Mouse (Mus musculus): ENCODE measurements around the gene Prcp. TPM values are rescaled to one million over a fixed set of nuclear protein-coding genes. Genes with fewer than 3 reads are reported as not detected.

Prcp gene
- polyA plus RNA-seq (2015; fragmentation: Nextera tagmentation; extraction: Ambion mirVana), result 14.7 and 16.7 TPM in 2 replicates

GRCm38 (mm10) chr7:92874116-92874675 lies at the start of gene Prcp, which contains the start of gene Ddias:
TSS of gene Prcp (plus strand) at chr7:92874470.
TSS of gene Ddias (minus strand) at chr7:92874247.

Other genes with a start within 250 kb of the Prcp start
- gene Ankrd42, start 237.3 kb upstream of the Prcp start, polyA plus RNA-seq (2015; fragmentation: Nextera tagmentation; extraction: Ambion mirVana), result 17.5 and 19.8 TPM in 2 replicates
- gene Pcf11, start 204.5 kb upstream of the Prcp start, polyA plus RNA-seq (2015; fragmentation: Nextera tagmentation; extraction: Ambion mirVana), result 15.8 and 16.4 TPM in 2 replicates
- gene Rab30, start 132.9 kb upstream of the Prcp start, polyA plus RNA-seq (2015; fragmentation: Nextera tagmentation; extraction: Ambion mirVana), result 20.8 and 21.5 TPM in 2 replicates
- gene Ddias, start 223 bp upstream of the Prcp start, polyA plus RNA-seq (2015; fragmentation: Nextera tagmentation; extraction: Ambion mirVana), result 2.1 and 2.3 TPM in 2 replicates
- 79.5 and 85.6 TPM in 2 replicates for gene Fam181b, start 205.4 kb downstream of the Prcp start, polyA plus RNA-seq (2015; fragmentation: Nextera tagmentation; extraction: Ambion mirVana)